Mouse (Mus musculus): ENCODE measurements at regions not wholly inside any gene's neighbourhood (a gene's known extent, or its start where the extent isn't known, plus 50 kb on each side); places are given as distances from the start of the nearest gene placed in this dataset.

DNA sequence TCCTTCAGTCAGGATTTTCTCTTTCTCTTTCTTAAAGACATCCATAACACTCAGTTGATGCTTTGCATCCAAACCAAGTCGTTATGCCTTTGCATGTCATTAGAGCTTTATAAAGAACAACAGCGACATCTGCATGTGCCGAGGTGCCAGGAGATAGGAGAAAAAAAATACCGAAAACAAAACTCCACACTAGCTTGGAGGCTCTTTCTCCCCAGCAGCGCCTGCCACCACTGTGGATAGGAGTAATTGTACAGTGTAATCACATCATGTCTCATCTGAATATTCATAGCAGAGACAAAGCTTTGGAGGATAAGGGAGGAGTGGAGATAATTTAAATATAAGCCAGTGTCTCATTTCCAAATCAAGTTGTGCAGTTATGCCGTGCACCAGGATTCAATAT, 246.0 kb upstream of the Pmfbp1 start:
- H3K9me3 ChIP-seq (ENCODE audit: control insufficient read depth, low read length) = no peaks in the 10 kb centered on the region
- ATAC-seq (ENCODE audit: insufficient read depth, low FRiP score, low TSS enrichment) = no peak
- H3K4me2 ChIP-seq (ENCODE audit: low read depth) = no peak overlapping the region
- 0 out of 2 replicates have a peak, but pooled peaks cover 7% of the 10 kb centered on the region for H3K4me1 ChIP-seq (ENCODE audit: control insufficient read depth, insufficient read depth, low read length)
- no peak overlapping the region for H3K9ac ChIP-seq (ENCODE audit: low read length)
- no peak overlapping the region for H3K4me3 ChIP-seq (ENCODE audit: low read depth, low read length)
- WGBS = 72% methylated on average over 6 of the region's 6 CpGs
- DNase-seq (ENCODE audit: low spot score) = no peak
- H3K27me3 ChIP-seq (ENCODE audit: control insufficient read depth, insufficient read depth, low read length) = no peaks in the 10 kb centered on the region
- H3K36me3 ChIP-seq (ENCODE audit: control insufficient read depth, insufficient read depth, low read length) = no peaks in the 10 kb centered on the region
- H3K27ac ChIP-seq (ENCODE audit: low read depth, low read length) = no peak overlapping the region

DNA sequence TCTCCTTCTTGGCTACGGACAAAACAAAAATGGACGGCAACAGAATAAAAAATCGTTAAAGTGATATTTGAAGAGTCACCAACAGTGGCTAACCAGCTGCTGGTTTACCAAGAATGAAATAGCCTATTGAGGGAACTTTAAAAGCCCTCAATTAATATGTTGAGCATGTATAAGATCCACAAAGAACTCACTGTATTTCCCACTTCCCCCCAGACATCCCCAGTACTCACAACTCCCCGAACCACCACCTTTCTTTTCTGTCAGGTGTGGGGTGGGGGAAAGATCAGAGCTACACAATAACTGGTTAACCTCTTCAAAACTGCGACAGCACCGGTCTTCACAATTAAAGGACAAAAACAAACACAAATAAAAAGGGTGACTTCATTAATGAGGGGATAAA, 245.5 kb upstream of the Pmfbp1 start:
- no peak overlapping the region for H3K4me3 ChIP-seq (ENCODE audit: low read depth, low read length)
- H3K4me2 ChIP-seq (ENCODE audit: low read depth) = 0 out of 2 replicates have a peak overlapping the region, but pooled peaks have one; percentile 25

GRCm38 (mm10) chr8:109249256-109249655, 244.6 kb upstream of the Pmfbp1 start:
- WGBS = 84% methylated on average over 12 of the region's 12 CpGs
- no peaks in the 10 kb centered on the region for H3K36me3 ChIP-seq (ENCODE audit: control insufficient read depth, insufficient read depth, low read length)
- 0 out of 2 replicates have a peak overlapping the region, but pooled peaks have one; percentile 14 for H3K27ac ChIP-seq (ENCODE audit: low read depth, low read length)
- H3K9me3 ChIP-seq (ENCODE audit: control insufficient read depth, low read length) = no peaks in the 10 kb centered on the region
- 0 out of 2 replicates have a peak, but pooled peaks cover 7% of the 10 kb centered on the region for H3K4me1 ChIP-seq (ENCODE audit: control insufficient read depth, insufficient read depth, low read length)
- peak overlapping the region; percentile 18; the same call in 1 of the 2 replicates for H3K9ac ChIP-seq (ENCODE audit: low read length)
- no peak overlapping the region for H3K4me3 ChIP-seq (ENCODE audit: low read depth, low read length)
- peak overlapping the region; percentile 11 for H3K4me2 ChIP-seq (ENCODE audit: low read depth)
- no peaks in the 10 kb centered on the region for H3K27me3 ChIP-seq (ENCODE audit: control insufficient read depth, insufficient read depth, low read length)
- ATAC-seq (ENCODE audit: insufficient read depth, low FRiP score, low TSS enrichment) = no peak
- no peak for DNase-seq (ENCODE audit: low spot score)

More for the DNA sequence above, 245.5 kb upstream of the Pmfbp1 start:
- H3K27ac ChIP-seq (ENCODE audit: low read depth, low read length) = no peak overlapping the region
- 74% methylated on average over 6 of the region's 6 CpGs for WGBS
- ATAC-seq (ENCODE audit: insufficient read depth, low FRiP score, low TSS enrichment) (no peak), DNase-seq (ENCODE audit: low spot score) (no peak)
- no peaks in the 10 kb centered on the region for H3K27me3 ChIP-seq (ENCODE audit: control insufficient read depth, insufficient read depth, low read length)
- H3K36me3 ChIP-seq (ENCODE audit: control insufficient read depth, insufficient read depth, low read length) = no peaks in the 10 kb centered on the region
- H3K9ac ChIP-seq (ENCODE audit: low read length) = no peak overlapping the region
- 0 out of 2 replicates have a peak, but pooled peaks cover 7% of the 10 kb centered on the region for H3K4me1 ChIP-seq (ENCODE audit: control insufficient read depth, insufficient read depth, low read length)
- no peaks in the 10 kb centered on the region for H3K9me3 ChIP-seq (ENCODE audit: control insufficient read depth, low read length)

DNA sequence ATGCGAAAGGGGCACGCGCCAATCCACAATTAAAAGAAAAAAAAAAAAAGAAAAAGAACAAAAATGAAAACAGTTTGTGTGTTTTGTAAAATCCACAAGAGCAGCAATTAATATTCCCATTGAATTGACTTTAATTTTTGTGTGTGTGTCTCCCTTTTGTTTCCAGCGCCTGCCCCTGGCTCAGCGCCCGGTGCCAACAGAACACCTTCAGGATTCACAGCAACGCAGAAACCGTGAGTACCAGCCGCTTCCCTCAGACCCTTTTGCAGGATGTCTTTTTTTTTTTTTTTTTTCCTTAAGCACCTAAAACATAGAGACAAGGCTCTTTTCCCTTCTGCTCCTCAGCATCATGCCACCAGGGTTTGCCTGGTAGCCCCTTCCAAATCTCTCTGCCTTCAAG, 244.1 kb upstream of the Pmfbp1 start:
- no peak overlapping the region for H3K9ac ChIP-seq (ENCODE audit: low read length)
- H3K4me3 ChIP-seq (ENCODE audit: low read depth, low read length) = no peak overlapping the region
- no peaks in the 10 kb centered on the region for H3K36me3 ChIP-seq (ENCODE audit: control insufficient read depth, insufficient read depth, low read length)
- 0 out of 2 replicates have a peak, but pooled peaks cover 7% of the 10 kb centered on the region for H3K4me1 ChIP-seq (ENCODE audit: control insufficient read depth, insufficient read depth, low read length)
- DNase-seq (ENCODE audit: low spot score) (no peak), ATAC-seq (ENCODE audit: insufficient read depth, low FRiP score, low TSS enrichment) (no peak)
- H3K9me3 ChIP-seq (ENCODE audit: control insufficient read depth, low read length) = no peaks in the 10 kb centered on the region
- 78% methylated on average over 9 of the region's 9 CpGs for WGBS
- peak overlapping the region; percentile 11; the same call in 1 of the 2 replicates for H3K4me2 ChIP-seq (ENCODE audit: low read depth)
- no peaks in the 10 kb centered on the region for H3K27me3 ChIP-seq (ENCODE audit: control insufficient read depth, insufficient read depth, low read length)
- peak overlapping the region; percentile 14; the same call in 1 of the 2 replicates for H3K27ac ChIP-seq (ENCODE audit: low read depth, low read length)

DNA sequence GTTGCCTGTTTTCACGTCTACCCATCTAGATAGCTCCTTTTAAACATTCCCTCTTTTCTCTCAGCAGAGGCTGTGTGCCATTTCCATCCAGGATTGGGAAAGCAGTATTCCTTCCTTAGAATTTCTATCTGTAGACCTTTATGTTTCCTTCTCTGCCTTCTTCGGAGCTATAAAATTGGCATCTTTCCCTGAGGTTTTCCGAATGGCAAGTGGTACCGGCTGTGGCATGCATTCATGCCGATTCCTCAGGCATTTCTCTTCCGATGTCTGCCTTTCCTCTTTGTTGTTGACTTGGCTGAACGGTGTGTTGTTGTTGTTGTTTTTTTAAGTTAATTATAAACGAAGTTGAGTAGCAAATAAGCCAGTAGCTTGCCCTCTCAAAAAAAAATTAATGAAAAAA, 243.3 kb upstream of the Pmfbp1 start:
- no peak for ATAC-seq (ENCODE audit: insufficient read depth, low FRiP score, low TSS enrichment)
- H3K27ac ChIP-seq (ENCODE audit: low read depth, low read length) = no peak overlapping the region
- 0 out of 2 replicates have a peak, but pooled peaks cover 7% of the 10 kb centered on the region for H3K4me1 ChIP-seq (ENCODE audit: control insufficient read depth, insufficient read depth, low read length)
- no peaks in the 10 kb centered on the region for H3K27me3 ChIP-seq (ENCODE audit: control insufficient read depth, insufficient read depth, low read length)
- peak overlapping the region; percentile 14; the same call in 1 of the 2 replicates for H3K4me3 ChIP-seq (ENCODE audit: low read depth, low read length)
- 84% methylated on average over 8 of the region's 8 CpGs for WGBS
- no peak for DNase-seq (ENCODE audit: low spot score)
- no peaks in the 10 kb centered on the region for H3K9me3 ChIP-seq (ENCODE audit: control insufficient read depth, low read length)
- no peaks in the 10 kb centered on the region for H3K36me3 ChIP-seq (ENCODE audit: control insufficient read depth, insufficient read depth, low read length)
- H3K4me2 ChIP-seq (ENCODE audit: low read depth) = peak overlapping the region; percentile 15; the same call in 1 of the 2 replicates
- H3K9ac ChIP-seq (ENCODE audit: low read length) = no peak overlapping the region

DNA sequence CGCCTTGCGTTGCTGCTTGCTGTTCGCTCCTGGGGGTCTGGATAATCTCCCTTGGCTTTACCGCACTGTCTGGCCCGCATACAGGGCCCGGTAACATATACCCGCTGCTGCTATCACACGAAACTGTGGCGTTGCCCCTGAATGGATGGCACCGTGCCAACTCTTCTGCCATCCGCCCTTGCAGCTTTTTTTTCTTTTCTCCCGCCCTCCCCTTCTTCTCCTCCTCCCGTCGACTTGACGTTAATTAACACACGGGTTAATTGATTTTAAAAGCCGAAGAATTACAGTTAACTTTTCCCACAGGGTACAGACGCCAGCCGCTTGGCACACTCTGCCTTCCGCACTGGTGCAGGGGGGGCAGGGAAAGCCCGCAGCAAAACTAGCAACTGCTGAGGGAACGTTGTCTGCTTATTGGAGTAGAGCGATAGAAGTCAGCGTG, 242.4 kb upstream of the Pmfbp1 start:
- H3K27me3 ChIP-seq (ENCODE audit: control insufficient read depth, insufficient read depth, low read length) = no peaks in the 10 kb centered on the region
- H3K27ac ChIP-seq (ENCODE audit: low read depth, low read length) = no peak overlapping the region; the same call in 1 of the 2 replicates
- WGBS = 74% methylated on average over 24 of the region's 24 CpGs
- 0 out of 2 replicates have a peak, but pooled peaks cover 7% of the 10 kb centered on the region for H3K4me1 ChIP-seq (ENCODE audit: control insufficient read depth, insufficient read depth, low read length)
- DNase-seq (ENCODE audit: low spot score) (peak; percentile 63), ATAC-seq (ENCODE audit: insufficient read depth, low FRiP score, low TSS enrichment) (peak; percentile 88)
- no peak overlapping the region for H3K4me3 ChIP-seq (ENCODE audit: low read depth, low read length)
- H3K9me3 ChIP-seq (ENCODE audit: control insufficient read depth, low read length) = no peaks in the 10 kb centered on the region
- H3K4me2 ChIP-seq (ENCODE audit: low read depth) = no peak overlapping the region
- H3K36me3 ChIP-seq (ENCODE audit: control insufficient read depth, insufficient read depth, low read length) = no peaks in the 10 kb centered on the region
- H3K9ac ChIP-seq (ENCODE audit: low read length) = no peak overlapping the region

- 0 out of 2 replicates have a peak, but pooled peaks cover 7% of the 10 kb centered on the region for H3K4me1 ChIP-seq (ENCODE audit: control insufficient read depth, insufficient read depth, low read length)
- 52% methylated on average over 4 of the region's 4 CpGs for WGBS
Observed at GRCm38 (mm10) chr8:109252404-109252803, 241.4 kb upstream of the Pmfbp1 start.

DNA sequence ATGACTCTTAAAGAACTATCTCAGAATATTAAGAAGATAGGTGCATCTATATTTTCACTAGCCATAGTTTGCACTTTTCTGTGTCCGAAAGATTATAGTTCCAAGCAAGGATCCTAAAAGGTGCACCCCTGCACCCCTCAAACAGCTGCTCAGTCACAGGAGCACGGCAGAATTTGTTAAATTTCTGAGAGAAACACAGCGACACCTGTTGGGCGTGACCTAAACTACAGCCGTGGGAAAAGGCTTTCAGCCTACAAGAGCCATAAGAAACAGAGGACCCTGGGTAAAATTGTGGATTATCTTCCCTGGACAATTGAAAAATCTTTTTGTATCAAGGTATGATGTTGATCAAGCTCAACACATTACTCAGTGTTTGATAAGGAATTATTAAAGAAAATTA, 214.7 kb upstream of the Pmfbp1 start:
- Histone ChIP-seq H3K9ac (ENCODE audit: low read length) (no peak overlapping the region), H3K36me3 (ENCODE audit: control insufficient read depth, insufficient read depth, low read length) (no peaks in the 10 kb centered on the region), H3K27me3 (ENCODE audit: control insufficient read depth, insufficient read depth, low read length) (no peaks in the 10 kb centered on the region), H3K27ac (ENCODE audit: low read depth, low read length) (no peak overlapping the region), H3K9me3 (ENCODE audit: control insufficient read depth, low read length) (no peaks in the 10 kb centered on the region), H3K4me3 (ENCODE audit: low read depth, low read length) (no peak overlapping the region), H3K4me2 (ENCODE audit: low read depth) (no peak overlapping the region), H3K4me1 (ENCODE audit: control insufficient read depth, insufficient read depth, low read length) (no peaks in the 10 kb centered on the region)
- WGBS = 17% methylated on average over 5 of the region's 5 CpGs
- DNase-seq (ENCODE audit: low spot score) = peak; percentile 72
- ATAC-seq (ENCODE audit: insufficient read depth, low FRiP score, low TSS enrichment) = no peak

More at GRCm38 (mm10) chr8:109252404-109252803, 241.4 kb upstream of the Pmfbp1 start:
- Histone ChIP-seq H3K36me3 (ENCODE audit: control insufficient read depth, insufficient read depth, low read length) (no peaks in the 10 kb centered on the region), H3K4me3 (ENCODE audit: low read depth, low read length) (no peak overlapping the region), H3K9me3 (ENCODE audit: control insufficient read depth, low read length) (no peaks in the 10 kb centered on the region), H3K27ac (ENCODE audit: low read depth, low read length) (0 out of 2 replicates have a peak overlapping the region, but pooled peaks have one; percentile 53), H3K27me3 (ENCODE audit: control insufficient read depth, insufficient read depth, low read length) (no peaks in the 10 kb centered on the region), H3K4me2 (ENCODE audit: low read depth) (no peak overlapping the region), H3K9ac (ENCODE audit: low read length) (no peak overlapping the region)
- ATAC-seq (ENCODE audit: insufficient read depth, low FRiP score, low TSS enrichment) (peak; percentile 54; the same call in 1 of the 2 replicates), DNase-seq (ENCODE audit: low spot score) (no peak)

GRCm38 (mm10) chr8:109280540-109280939, 213.3 kb upstream of the Pmfbp1 start:
- no peaks in the 10 kb centered on the region for H3K36me3 ChIP-seq (ENCODE audit: control insufficient read depth, insufficient read depth, low read length)
- H3K9ac ChIP-seq (ENCODE audit: low read length) = no peak overlapping the region
- H3K27ac ChIP-seq (ENCODE audit: low read depth, low read length) = no peak overlapping the region
- WGBS = 90% methylated on average over 2 of the region's 2 CpGs
- H3K4me3 ChIP-seq (ENCODE audit: low read depth, low read length) = no peak overlapping the region
- no peak overlapping the region for H3K4me2 ChIP-seq (ENCODE audit: low read depth)
- no peaks in the 10 kb centered on the region for H3K9me3 ChIP-seq (ENCODE audit: control insufficient read depth, low read length)
- H3K4me1 ChIP-seq (ENCODE audit: control insufficient read depth, insufficient read depth, low read length) = no peaks in the 10 kb centered on the region
- ATAC-seq (ENCODE audit: insufficient read depth, low FRiP score, low TSS enrichment) (no peak), DNase-seq (ENCODE audit: low spot score) (peak; percentile 37)
- no peaks in the 10 kb centered on the region for H3K27me3 ChIP-seq (ENCODE audit: control insufficient read depth, insufficient read depth, low read length)
